Mouse (Mus musculus) MEL (cell line): ENCODE data around the gene Txnip.

Source experiments
- BHLHE40 ChIP-seq: IDR thresholded peaks from 2 replicates; pipeline ENCODE4 v1.6.1; 2012; ENCODE audit warnings: low read depth, mild to moderate bottlenecking, inconsistent platforms, low read length, improper control_type of control experiment, borderline replicate concordance
- CTCF ChIP-seq, 3 experiments: IDR thresholded peaks in 2 of 3; conservative IDR thresholded peaks in 1 of 3; 2 replicates each; pipeline ENCODE4 v1.5.1; 2011 to 2012; ENCODE audit warnings: low read length in 3 of 3, low read depth in 2 of 3, mild to moderate bottlenecking in 2 of 3, improper control_type of control experiment in 1 of 3, inconsistent platforms in 1 of 3, mixed read lengths in 1 of 3, moderate library complexity in 1 of 3; ENCODE audit not compliant: control insufficient read depth in 1 of 3, insufficient read depth in 1 of 3, poor library complexity in 1 of 3, severe bottlenecking in 1 of 3
- E2F4 ChIP-seq: IDR thresholded peaks from 2 replicates; pipeline ENCODE4 v1.6.1; 2011; ENCODE audit warnings: low read depth, low read length, improper control_type of control experiment, borderline replicate concordance
- EP300 ChIP-seq, 2 experiments: IDR thresholded peaks; 2 replicates each; pipeline ENCODE4 v1.6.1; 2011; ENCODE audit warnings: improper control_type of control experiment in 2 of 2, low read length in 2 of 2, low read depth in 1 of 2, mild to moderate bottlenecking in 1 of 2
- ETS1 ChIP-seq: IDR thresholded peaks from 2 replicates; pipeline ENCODE4 v1.6.1; 2012; ENCODE audit warnings: low read depth, mild to moderate bottlenecking, inconsistent platforms, low read length, improper control_type of control experiment, moderate library complexity
- GATA1 ChIP-seq: IDR thresholded peaks from 2 replicates; pipeline ENCODE4 v1.6.1; 2011; ENCODE audit warnings: low read depth, low read length, improper control_type of control experiment
- MYB ChIP-seq: IDR thresholded peaks from 2 replicates; pipeline ENCODE4 v1.6.1; 2011; ENCODE audit warnings: mild to moderate bottlenecking, low read depth, low read length, improper control_type of control experiment
- POLR2A ChIP-seq, 2 experiments: IDR thresholded peaks; 2 replicates each; pipeline ENCODE4 v1.6.1; 2011 to 2012; ENCODE audit warnings: low read length in 2 of 2, mild to moderate bottlenecking in 2 of 2, control low read depth in 1 of 2, improper control_type of control experiment in 1 of 2, low read depth in 1 of 2, moderate library complexity in 1 of 2; ENCODE audit not compliant: control insufficient read depth in 1 of 2, insufficient read depth in 1 of 2, poor library complexity in 1 of 2
- ZKSCAN1 ChIP-seq: IDR thresholded peaks from 2 replicates; pipeline ENCODE4 v1.6.1; 2012; ENCODE audit warnings: low read depth, mild to moderate bottlenecking, inconsistent platforms, low read length, improper control_type of control experiment, moderate library complexity

GRCm38 (mm10) chr3:96599069-96599393 is 41.3 kb downstream of the Txnip start:
- TF ChIP-seq CTCF (IDR thresholded peaks at IDR 0.05 in 2 of 3, conservative IDR thresholded peaks at IDR 0.05 in 1 of 3; ENCODE audit: control insufficient read depth in 1 of 3, insufficient read depth in 1 of 3, low read depth in 2 of 3, low read length in 3 of 3, poor library complexity in 1 of 3, severe bottlenecking in 1 of 3): no peak
- TF ChIP-seq GATA1: no peak
- no peak for TF ChIP-seq E2F4
- no peak for TF ChIP-seq ZKSCAN1
- no peak for TF ChIP-seq POLR2A (IDR thresholded peaks at IDR 0.05; ENCODE audit: control insufficient read depth in 1 of 2, insufficient read depth in 1 of 2, low read depth in 1 of 2, low read length in 2 of 2, poor library complexity in 1 of 2)
- TF ChIP-seq ETS1: no peak
- no peak for TF ChIP-seq BHLHE40
- TF ChIP-seq EP300 (IDR thresholded peaks at IDR 0.05; ENCODE audit: low read depth in 1 of 2, low read length in 2 of 2): no peak
- no peak for TF ChIP-seq MYB
